Mouse (Mus musculus) common myeloid progenitor, adult 5-6 weeks (primary cell): ENCODE measurements at regions not wholly inside any gene's neighbourhood (a gene's known extent, or its start where the extent isn't known, plus 50 kb on each side); places are given as distances from the start of the nearest gene placed in this dataset.

ENCODE experiments used
- ATAC-seq: replicated peaks from 2 replicates; pipeline ENCODE4 v1.8.0; 2016; ENCODE audit warnings: low read depth, mild to moderate bottlenecking, moderate TSS enrichment, inconsistent platforms; ENCODE audit not compliant: poor library complexity, severe bottlenecking

GRCm38 (mm10) chr4:54026919-54027318, 201.1 kb downstream of the Tmem38b start:
- ATAC-seq, result no peak

- no peak for ATAC-seq
Measured at GRCm38 (mm10) chr4:54027565-54028237, 201.9 kb downstream of the Tmem38b start.

GRCm38 (mm10) chr4:54045258-54046029, 219.6 kb downstream of the Tmem38b start:
- ATAC-seq, result no peak

GRCm38 (mm10) chr4:54064331-54064730, 238.5 kb downstream of the Tmem38b start:
- ATAC-seq, result no peak

GRCm38 (mm10) chr4:54071951-54072350, 246.1 kb downstream of the Tmem38b start:
- no peak for ATAC-seq

GRCm38 (mm10) chr4:54072482-54072881, 246.6 kb downstream of the Tmem38b start:
- no peak for ATAC-seq

- no peak for ATAC-seq
Measured at GRCm38 (mm10) chr4:54072932-54073331, 247.1 kb downstream of the Tmem38b start.

GRCm38 (mm10) chr4:54073483-54073882, 247.6 kb downstream of the Tmem38b start:
- no peak for ATAC-seq

GRCm38 (mm10) chr4:54074226-54074625, 248.4 kb downstream of the Tmem38b start:
- no peak for ATAC-seq

GRCm38 (mm10) chr4:54080526-54080925, 254.7 kb downstream of the Tmem38b start:
- ATAC-seq, result no peak

GRCm38 (mm10) chr4:54081411-54081810, 255.6 kb downstream of the Tmem38b start:
- no peak for ATAC-seq

GRCm38 (mm10) chr4:54084747-54085146, 258.9 kb downstream of the Tmem38b start:
- no peak for ATAC-seq

- no peak for ATAC-seq
Measured at GRCm38 (mm10) chr4:54094285-54094997, 268.6 kb downstream of the Tmem38b start.

- no peak for ATAC-seq
Measured at GRCm38 (mm10) chr4:54095200-54095930, 269.5 kb downstream of the Tmem38b start.

- ATAC-seq, result no peak
Measured at GRCm38 (mm10) chr4:54097543-54097942, 271.7 kb downstream of the Tmem38b start.

GRCm38 (mm10) chr4:54100282-54100681, 274.4 kb downstream of the Tmem38b start:
- ATAC-seq, result no peak

GRCm38 (mm10) chr4:54106976-54107375, 281.1 kb downstream of the Tmem38b start:
- ATAC-seq, result no peak

GRCm38 (mm10) chr4:54116310-54116709, 290.5 kb downstream of the Tmem38b start:
- no peak for ATAC-seq

- ATAC-seq, result no peak
Measured at GRCm38 (mm10) chr4:54118179-54118846, 292.5 kb downstream of the Tmem38b start.
